Mouse (Mus musculus): ENCODE results near the gene Svs6. TPM values are rescaled to one million over a fixed set of nuclear protein-coding genes. Genes with fewer than 3 reads are reported as not detected.

Svs6 gene
- polyA plus RNA-seq, 1 experiment: not detected

- no peak for TF ChIP-seq CTCF (IDR thresholded peaks at IDR 0.05; ENCODE audit: insufficient read depth, low read depth, low read length)
- no peak for TF ChIP-seq POLR2A (IDR thresholded peaks at IDR 0.05; ENCODE audit: insufficient read depth, low read depth, low read length)
- Histone ChIP-seq H3K27ac (ENCODE audit: insufficient read depth, low read depth, low read length) (no peak overlapping the region), H3K4me1 (ENCODE audit: control insufficient read depth, insufficient read depth, low read length) (no peaks in the 10 kb centered on the region), H3K4me3 (ENCODE audit: insufficient read depth, low read depth, low read length) (no peak overlapping the region)
- WGBS: 89% methylated on average over 11 of the region's 11 CpGs
These were observed 36.8 kb downstream of the Svs6 start for GRCm38 (mm10) chr2:164353356-164353755.

DNA sequence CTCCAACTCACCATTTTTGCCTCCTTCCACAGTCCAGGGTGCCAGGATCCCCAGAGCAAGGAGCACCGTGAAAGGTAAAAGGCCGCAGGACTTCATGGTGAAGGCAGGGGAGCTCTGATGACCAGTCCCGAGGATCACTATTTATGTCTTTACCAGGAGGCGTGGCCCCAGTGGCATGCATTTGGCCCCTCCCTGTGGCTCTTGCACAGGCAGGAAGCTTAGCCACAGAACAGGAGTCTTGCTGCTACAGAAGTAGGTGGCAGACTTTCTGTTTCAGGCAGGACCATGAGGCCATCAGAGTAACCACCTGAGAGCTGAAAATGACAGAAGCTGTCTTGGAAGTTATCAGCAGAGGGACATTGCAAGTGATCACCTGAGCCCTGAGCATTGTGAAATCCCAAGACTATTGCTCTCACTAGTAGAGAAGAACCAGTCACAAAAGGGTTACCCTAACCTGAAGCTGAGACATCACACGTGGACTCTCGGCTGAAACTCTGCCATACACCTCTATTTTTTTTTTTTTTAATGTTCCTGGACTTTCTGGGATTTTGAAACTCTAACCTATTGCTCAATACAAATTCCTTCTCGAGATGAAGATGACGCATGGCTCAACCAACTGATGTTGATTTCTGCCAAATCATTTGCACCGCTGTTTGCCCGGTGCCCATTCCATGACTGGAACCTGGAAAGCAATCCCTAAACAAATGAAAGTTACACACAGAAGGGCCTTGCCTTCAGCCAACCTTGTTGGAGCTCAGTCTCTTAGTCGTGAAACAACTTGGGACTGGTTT lies 39.8 kb downstream of the Svs6 start:
- 82% methylated on average over 11 of the region's 11 CpGs for WGBS
- no peak overlapping the region for H3K27ac ChIP-seq (ENCODE audit: insufficient read depth, low read depth, low read length)
- H3K4me3 ChIP-seq (ENCODE audit: insufficient read depth, low read depth, low read length): no peak overlapping the region
- TF ChIP-seq POLR2A (IDR thresholded peaks at IDR 0.05; ENCODE audit: insufficient read depth, low read depth, low read length): no peak
- no peak for TF ChIP-seq CTCF (IDR thresholded peaks at IDR 0.05; ENCODE audit: insufficient read depth, low read depth, low read length)
- H3K4me1 ChIP-seq (ENCODE audit: control insufficient read depth, insufficient read depth, low read length): no peaks in the 10 kb centered on the region

- TF ChIP-seq POLR2A (IDR thresholded peaks at IDR 0.05; ENCODE audit: insufficient read depth, low read depth, low read length) (no peak), CTCF (IDR thresholded peaks at IDR 0.05; ENCODE audit: insufficient read depth, low read depth, low read length) (no peak)
- Histone ChIP-seq H3K4me3 (ENCODE audit: insufficient read depth, low read depth, low read length) (no peak overlapping the region), H3K27ac (ENCODE audit: insufficient read depth, low read depth, low read length) (no peak overlapping the region), H3K4me1 (ENCODE audit: control insufficient read depth, insufficient read depth, low read length) (no peaks in the 10 kb centered on the region)
- WGBS: 78% methylated on average over 3 of the region's 3 CpGs
These were observed 41.8 kb downstream of the Svs6 start for GRCm38 (mm10) chr2:164358373-164358772.

- no peak for TF ChIP-seq CTCF (IDR thresholded peaks at IDR 0.05; ENCODE audit: insufficient read depth, low read depth, low read length)
- no peak for TF ChIP-seq POLR2A (IDR thresholded peaks at IDR 0.05; ENCODE audit: insufficient read depth, low read depth, low read length)
These were observed 42.5 kb downstream of the Svs6 start for GRCm38 (mm10) chr2:164359031-164359430.

DNA sequence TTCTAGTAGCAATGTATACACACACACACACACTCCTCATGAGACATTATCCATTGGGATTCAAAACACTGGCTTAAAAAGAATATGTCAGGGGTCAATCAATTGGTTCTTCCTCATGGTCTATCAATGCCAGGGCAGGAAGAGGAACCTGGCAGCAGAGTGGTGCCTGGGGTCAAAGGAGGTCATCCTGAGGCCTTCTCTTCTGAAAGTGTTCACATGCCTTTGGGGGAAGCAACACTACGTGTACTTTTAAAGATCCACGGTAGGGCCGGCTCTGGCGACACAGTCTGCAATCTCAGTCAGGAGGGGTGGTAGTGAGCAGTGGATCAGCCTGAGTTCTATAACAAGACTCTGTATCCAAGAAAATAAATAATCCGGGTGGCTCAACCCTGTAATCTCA lies 43.1 kb downstream of the Svs6 start:
- WGBS: 90% methylated on average over 5 of the region's 5 CpGs
- no peak overlapping the region for H3K27ac ChIP-seq (ENCODE audit: insufficient read depth, low read depth, low read length)
- no peaks in the 10 kb centered on the region for H3K4me1 ChIP-seq (ENCODE audit: control insufficient read depth, insufficient read depth, low read length)
- no peak overlapping the region for H3K4me3 ChIP-seq (ENCODE audit: insufficient read depth, low read depth, low read length)
- TF ChIP-seq CTCF (IDR thresholded peaks at IDR 0.05; ENCODE audit: insufficient read depth, low read depth, low read length) (no peak), POLR2A (IDR thresholded peaks at IDR 0.05; ENCODE audit: insufficient read depth, low read depth, low read length) (no peak)

More at GRCm38 (mm10) chr2:164359031-164359430, 42.5 kb downstream of the Svs6 start:
- Histone ChIP-seq H3K27ac (ENCODE audit: insufficient read depth, low read depth, low read length) (no peak overlapping the region), H3K4me3 (ENCODE audit: insufficient read depth, low read depth, low read length) (no peak overlapping the region), H3K4me1 (ENCODE audit: control insufficient read depth, insufficient read depth, low read length) (no peaks in the 10 kb centered on the region)
- 89% methylated on average over 5 of the region's 5 CpGs for WGBS

- WGBS: 45% methylated on average over 13 of the region's 13 CpGs
- TF ChIP-seq CTCF (IDR thresholded peaks at IDR 0.05; ENCODE audit: insufficient read depth, low read depth, low read length) (no peak), POLR2A (IDR thresholded peaks at IDR 0.05; ENCODE audit: insufficient read depth, low read depth, low read length) (no peak)
- Histone ChIP-seq H3K4me1 (ENCODE audit: control insufficient read depth, insufficient read depth, low read length) (no peaks in the 10 kb centered on the region), H3K27ac (ENCODE audit: insufficient read depth, low read depth, low read length) (no peak overlapping the region), H3K4me3 (ENCODE audit: insufficient read depth, low read depth, low read length) (no peak overlapping the region)
These were observed 44.6 kb downstream of the Svs6 start for GRCm38 (mm10) chr2:164360974-164361657.

DNA sequence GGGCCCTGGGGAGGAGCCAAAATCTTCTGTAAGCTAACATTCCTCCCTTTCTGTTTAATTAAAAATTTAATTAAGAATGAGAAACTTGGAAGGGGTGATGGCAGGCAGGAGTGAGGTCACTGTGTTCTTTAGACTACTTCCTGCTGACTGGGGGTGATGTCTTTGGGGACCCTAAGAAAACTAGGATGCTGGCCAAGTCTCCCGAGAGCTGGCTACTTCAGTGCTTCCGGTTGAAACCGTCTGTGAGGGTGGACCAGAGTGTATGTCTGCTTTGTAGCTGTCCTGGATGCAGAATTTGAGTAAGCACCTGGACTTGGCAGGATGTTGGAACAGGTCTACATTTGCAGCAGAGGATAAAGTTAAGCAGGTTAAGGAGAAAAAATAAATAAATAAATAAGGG lies 50.4 kb downstream of the Svs6 start:
- H3K27ac ChIP-seq (ENCODE audit: insufficient read depth, low read depth, low read length): no peak overlapping the region
- H3K4me3 ChIP-seq (ENCODE audit: insufficient read depth, low read depth, low read length): no peak overlapping the region
- TF ChIP-seq CTCF (IDR thresholded peaks at IDR 0.05; ENCODE audit: insufficient read depth, low read depth, low read length): no peak
- no peak for TF ChIP-seq POLR2A (IDR thresholded peaks at IDR 0.05; ENCODE audit: insufficient read depth, low read depth, low read length)
- WGBS: 51% methylated on average over 3 of the region's 3 CpGs
- H3K4me1 ChIP-seq (ENCODE audit: control insufficient read depth, insufficient read depth, low read length): no peaks in the 10 kb centered on the region

Other genes with a start within 250 kb of the Svs6 start
- 150 TPM in 1 of 2 replicates, not detected in the other for gene Stk4, start 246.4 kb upstream of the Svs6 start, polyA plus RNA-seq (2012; ENCODE audit: insufficient read depth, insufficient read length, low replicate concordance, missing spikeins)
- gene Tomm34, start 245.6 kb upstream of the Svs6 start, polyA plus RNA-seq (2012; ENCODE audit: insufficient read depth, insufficient read length, low replicate concordance, missing spikeins): not detected in 2 replicates
- not detected in 2 replicates for gene Kcns1, start 145.6 kb upstream of the Svs6 start, polyA plus RNA-seq (2012; ENCODE audit: insufficient read depth, insufficient read length, low replicate concordance, missing spikeins)
- gene Wfdc5, start 134.0 kb upstream of the Svs6 start, polyA plus RNA-seq (2012; ENCODE audit: insufficient read depth, insufficient read length, low replicate concordance, missing spikeins): not detected in 2 replicates
- not detected in 2 replicates for gene Wfdc12, start 126.1 kb upstream of the Svs6 start, polyA plus RNA-seq (2012; ENCODE audit: insufficient read depth, insufficient read length, low replicate concordance, missing spikeins)
- gene Wfdc15a, start 116.6 kb upstream of the Svs6 start, polyA plus RNA-seq (2012; ENCODE audit: insufficient read depth, insufficient read length, low replicate concordance, missing spikeins): not detected in 2 replicates
- gene Wfdc15b, start 95.1 kb upstream of the Svs6 start, polyA plus RNA-seq (2012; ENCODE audit: insufficient read depth, insufficient read length, low replicate concordance, missing spikeins): not detected in 2 replicates
- not detected in 2 replicates for gene Svs2, start 78.3 kb upstream of the Svs6 start, polyA plus RNA-seq (2012; ENCODE audit: insufficient read depth, insufficient read length, low replicate concordance, missing spikeins)
- not detected in 2 replicates for gene Svs3b, start 60.1 kb upstream of the Svs6 start, polyA plus RNA-seq (2012; ENCODE audit: insufficient read depth, insufficient read length, low replicate concordance, missing spikeins)
- not detected in 2 replicates for gene Svs4, start 38.3 kb upstream of the Svs6 start, polyA plus RNA-seq (2012; ENCODE audit: insufficient read depth, insufficient read length, low replicate concordance, missing spikeins)
- gene Svs3a, start 27.5 kb upstream of the Svs6 start, polyA plus RNA-seq (2012; ENCODE audit: insufficient read depth, insufficient read length, low replicate concordance, missing spikeins): not detected in 2 replicates
- gene Svs5, start 16.0 kb downstream of the Svs6 start, polyA plus RNA-seq (2012; ENCODE audit: insufficient read depth, insufficient read length, low replicate concordance, missing spikeins): not detected in 2 replicates
- not detected in 2 replicates for gene Slpi, start 72.3 kb downstream of the Svs6 start, polyA plus RNA-seq (2012; ENCODE audit: insufficient read depth, insufficient read length, low replicate concordance, missing spikeins)
- not detected in 2 replicates for gene Rbpjl, start 86.4 kb downstream of the Svs6 start, polyA plus RNA-seq (2012; ENCODE audit: insufficient read depth, insufficient read length, low replicate concordance, missing spikeins)
- not detected in 2 replicates for gene Matn4, start 88.4 kb downstream of the Svs6 start, polyA plus RNA-seq (2012; ENCODE audit: insufficient read depth, insufficient read length, low replicate concordance, missing spikeins)
- 124 TPM in 1 of 2 replicates, not detected in the other for gene Sdc4, start 127.1 kb downstream of the Svs6 start, polyA plus RNA-seq (2012; ENCODE audit: insufficient read depth, insufficient read length, low replicate concordance, missing spikeins)
- gene Sys1, start 140.2 kb downstream of the Svs6 start, polyA plus RNA-seq (2012; ENCODE audit: insufficient read depth, insufficient read length, low replicate concordance, missing spikeins): not detected in 2 replicates
- gene Gm20458, start 144.2 kb downstream of the Svs6 start, polyA plus RNA-seq (2012; ENCODE audit: insufficient read depth, insufficient read length, low replicate concordance, missing spikeins): not detected in 2 replicates
- not detected in 2 replicates for gene Trp53tg5, start 157.0 kb downstream of the Svs6 start, polyA plus RNA-seq (2012; ENCODE audit: insufficient read depth, insufficient read length, low replicate concordance, missing spikeins)
- 84.6 TPM in 1 of 2 replicates, not detected in the other for gene Dbndd2, start 169.4 kb downstream of the Svs6 start, polyA plus RNA-seq (2012; ENCODE audit: insufficient read depth, insufficient read length, low replicate concordance, missing spikeins)
- not detected in 2 replicates for gene Pigt, start 180.8 kb downstream of the Svs6 start, polyA plus RNA-seq (2012; ENCODE audit: insufficient read depth, insufficient read length, low replicate concordance, missing spikeins)
- not detected in 2 replicates for gene Wfdc2, start 245.7 kb downstream of the Svs6 start, polyA plus RNA-seq (2012; ENCODE audit: insufficient read depth, insufficient read length, low replicate concordance, missing spikeins)

All from olfactory bulb, adult 2 months (tissue).